Mouse (Mus musculus) liver, adult (tissue): Measurements from ENCODE around the gene Gps1.

Experiments used
- GATA4 ChIP-seq: IDR thresholded peaks from 2 replicates; pipeline ENCODE4 v1.6.1; 2014; ENCODE audit warnings: mild to moderate bottlenecking, low read length; ENCODE audit not compliant: insufficient replicate concordance

The Gps1 gene

GRCm38 (mm10) chr11:120829757-120830532 lies 45.9 kb downstream of the Gps1 start:
- TF ChIP-seq GATA4 = no peak

GRCm38 (mm10) chr11:120830686-120831085 lies 46.6 kb downstream of the Gps1 start:
- peak; percentile 4; the same call in 1 of the 2 replicates for TF ChIP-seq GATA4

- TF ChIP-seq GATA4 = no peak
Measured at GRCm38 (mm10) chr11:120831659-120832440, 47.8 kb downstream of the Gps1 start.

- no peak for TF ChIP-seq GATA4
Measured at GRCm38 (mm10) chr11:120833555-120834280, 49.6 kb downstream of the Gps1 start.
